Mouse (Mus musculus): ENCODE results near the gene Gm28230.

- TF ChIP-seq MAFK (IDR thresholded peaks at IDR 0.05; ENCODE audit: insufficient read depth, low read depth, low read length), result no peak
- no peak for TF ChIP-seq ZC3H11A (IDR thresholded peaks at IDR 0.05; ENCODE audit: borderline replicate concordance, low read depth, low read length)
Measured at GRCm38 (mm10) chr2:74753711-74754110, 27.2 kb downstream of the Gm28230 start.

Data from ES-E14 (cell line).